Mouse (Mus musculus): Measurements from ENCODE around the gene Fam20a.
"Not testable (repeated sequence)": the region's sequence is repeated elsewhere in the genome, so short reads cannot be mapped to it uniquely, and the experiment has no call there.

Fam20a gene

GRCm38 (mm10) chr11:109678291-109678690 is 43.8 kb downstream of the Fam20a start:
- DNase-seq (ENCODE audit: low spot score) = no peak

GRCm38 (mm10) chr11:109676621-109677373 is 45.3 kb downstream of the Fam20a start:
- no peak for DNase-seq (ENCODE audit: low spot score)

- DNase-seq (ENCODE audit: low spot score) = no peak
Measured at GRCm38 (mm10) chr11:109675771-109676170, 46.3 kb downstream of the Fam20a start.

GRCm38 (mm10) chr11:109675208-109675607 is 46.9 kb downstream of the Fam20a start:
- no peak for DNase-seq (ENCODE audit: low spot score)

- DNase-seq (ENCODE audit: low spot score) = no peak
Measured at GRCm38 (mm10) chr11:109674542-109674941, 47.5 kb downstream of the Fam20a start.

- peak; percentile 24 for DNase-seq (ENCODE audit: low spot score)
Measured at GRCm38 (mm10) chr11:109673741-109674140, 48.3 kb downstream of the Fam20a start.

GRCm38 (mm10) chr11:109672881-109673739 is 49.0 kb downstream of the Fam20a start:
- DNase-seq (ENCODE audit: low spot score) = no peak

- no peak for DNase-seq (ENCODE audit: low spot score)
Measured at GRCm38 (mm10) chr11:109672396-109672795, 49.7 kb downstream of the Fam20a start.

- DNase-seq (ENCODE audit: low spot score) = no peak
Measured at GRCm38 (mm10) chr11:109672021-109672324, 50.1 kb downstream of the Fam20a start.

- no peak for DNase-seq (ENCODE audit: low spot score)
Measured at GRCm38 (mm10) chr11:109671136-109672020, 50.7 kb downstream of the Fam20a start.

- peak; percentile 23 for DNase-seq (ENCODE audit: low spot score)
Measured at GRCm38 (mm10) chr11:109670026-109670916, 51.8 kb downstream of the Fam20a start.

GRCm38 (mm10) chr11:109669149-109669708 is 52.9 kb downstream of the Fam20a start:
- no peak for DNase-seq (ENCODE audit: low spot score)

GRCm38 (mm10) chr11:109668115-109668725 is 53.9 kb downstream of the Fam20a start:
- DNase-seq (ENCODE audit: low spot score) = no peak

GRCm38 (mm10) chr11:109667371-109667770 is 54.7 kb downstream of the Fam20a start:
- no peak for DNase-seq (ENCODE audit: low spot score)

- no peak for DNase-seq (ENCODE audit: low spot score)
Measured at GRCm38 (mm10) chr11:109666411-109666810, 55.7 kb downstream of the Fam20a start.

GRCm38 (mm10) chr11:109665424-109665823 is 56.7 kb downstream of the Fam20a start:
- DNase-seq (ENCODE audit: low spot score) = no peak

GRCm38 (mm10) chr11:109664293-109664692 is 57.8 kb downstream of the Fam20a start:
- DNase-seq (ENCODE audit: low spot score) = no peak

- not testable (repeated sequence) for DNase-seq (ENCODE audit: low spot score)
Measured at GRCm38 (mm10) chr11:109660526-109660925, 61.6 kb downstream of the Fam20a start.

- no peak for DNase-seq (ENCODE audit: low spot score)
Measured at GRCm38 (mm10) chr11:109656232-109656631, 65.8 kb downstream of the Fam20a start.

GRCm38 (mm10) chr11:109654581-109654980 is 67.5 kb downstream of the Fam20a start:
- no peak for DNase-seq (ENCODE audit: low spot score)

Data from T-cell, adult 2 months (primary cell).